Mouse (Mus musculus) layer of hippocampus, adult 6 months (tissue): ENCODE results near the gene 6430548M08Rik. TPM values are rescaled to one million over a fixed set of nuclear protein-coding genes. Genes with fewer than 3 reads are reported as not detected.

Source experiments
- long read RNA-seq, 2 experiments: library from polyadenylated mRNA; unstranded; transcript quantifications; one replicate each; pipeline ENCODE4 v2.0.0; 2019 to 2020
- polyA plus RNA-seq: library from polyadenylated mRNA; unstranded; fragments of <200 nt; fragmentation: Nextera tagmentation; gene quantifications from 2 replicates; pipeline ENCODE4 v1.2.3, GENCODE M21; 2021

6430548M08Rik gene
- polyA plus RNA-seq: 42.1 and 44.7 TPM in 2 replicates
- long read RNA-seq, experiment 1, full-length matches to known transcripts: 23 of 99 reads
- long read RNA-seq, experiment 1, partial matches to known transcripts: 47 of 99 reads
- long read RNA-seq, experiment 1, other reads (novel, unspliced or antisense): 29 of 99 reads
- long read RNA-seq, experiment 2, full-length matches to known transcripts: 267 of 390 reads
- long read RNA-seq, experiment 2, partial matches to known transcripts: 90 of 390 reads
- long read RNA-seq, experiment 2, other reads (novel, unspliced or antisense): 33 of 390 reads

GRCm38 (mm10) chr8:120113758-120114255, at the start of gene 6430548M08Rik:
TSS of gene 6430548M08Rik (plus strand) at chr8:120114152.

GRCm38 (mm10) chr8:120101068-120101972, 12.6 kb upstream of the 6430548M08Rik start, which contains the start of gene Zdhhc7:
TSS of gene Zdhhc7 (minus strand) at chr8:120101482.

GRCm38 (mm10) chr8:120177318-120178123, 63.6 kb downstream of the 6430548M08Rik start, which contains the start of gene Fam92b:
TSS of gene Fam92b (minus strand) at chr8:120177466.

Other genes starting within 250 kb of the 6430548M08Rik start
- gene Usp10, start 203.8 kb upstream of the 6430548M08Rik start, polyA plus RNA-seq: 64.5 and 68.1 TPM in 2 replicates
- gene Gm20388, start 203.3 kb upstream of the 6430548M08Rik start, polyA plus RNA-seq: 3.1 and 5.9 TPM in 2 replicates
- gene Crispld2, start 121.7 kb upstream of the 6430548M08Rik start, polyA plus RNA-seq: 0.74 and 1.3 TPM in 2 replicates
- gene Zdhhc7, start 12.7 kb upstream of the 6430548M08Rik start, polyA plus RNA-seq: 20.9 and 22.1 TPM in 2 replicates
- gene Fam92b, start 63.3 kb downstream of the 6430548M08Rik start, polyA plus RNA-seq: 1.2 and 1.5 TPM in 2 replicates
- 10.4 and 12.7 TPM in 2 replicates for gene Gse1, start 114.3 kb downstream of the 6430548M08Rik start, polyA plus RNA-seq